Mouse (Mus musculus) left cerebral cortex, postnatal 36 days (tissue): ENCODE data around the gene St6gal1. TPM values are rescaled to one million over a fixed set of nuclear protein-coding genes. Genes with fewer than 3 reads are reported as not detected.
A peak's percentile ranks its signal among the peaks of the same experiment; 100 is the strongest.

Experiments
- DNase-seq, 2 experiments: peaks; one replicate each; pipeline ENCODE4 v3.0.0; 2021 to 2022; ENCODE audit warnings: low spot score in 2 of 2, mixed read lengths in 1 of 2
- intact Hi-C: fragments of 180-260 bp; cut with DNase I; formaldehyde crosslinking; loops from one replicate; pipeline ENCODE4 v1.15.1; 2025
- total RNA-seq, 2 experiments: library from RNA; stranded (reverse); gene quantifications; 2 replicates each; pipeline ENCODE4 v1.2.3; 2021

St6gal1 gene
- total RNA-seq, 2 experiments from 2014 or later = 15.5 to 17.3 TPM

DNA sequence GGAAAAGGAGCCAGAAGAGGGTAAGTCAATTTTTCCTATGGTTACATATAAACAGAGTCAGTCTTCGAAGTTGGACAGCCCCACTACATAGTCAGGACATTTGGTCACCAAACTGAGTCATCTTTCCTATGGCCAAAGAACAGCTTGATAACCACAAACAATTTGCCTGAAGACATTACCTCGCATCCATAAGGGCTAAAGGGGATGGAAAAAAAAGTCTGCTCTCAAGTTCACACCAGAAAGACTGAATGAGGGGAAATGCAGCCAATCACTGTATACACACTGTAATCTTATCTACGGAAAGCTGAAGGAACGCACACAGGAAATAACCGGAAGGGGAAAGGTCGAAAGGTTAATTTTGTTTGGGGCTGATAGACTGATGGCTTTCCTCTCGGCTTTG, 6.2 kb upstream of the St6gal1 start:
- intact Hi-C loops = no loop called here
- DNase-seq = no peak

- no peak for DNase-seq
- intact Hi-C loops = loop anchor here (5.0 kb wide), 1 partner anchor 179 kb away; no protein-coding TSS in a partner anchor
Observed at GRCm38 (mm10) chr16:23223166-23223870, 1.2 kb upstream of the St6gal1 start.

DNA sequence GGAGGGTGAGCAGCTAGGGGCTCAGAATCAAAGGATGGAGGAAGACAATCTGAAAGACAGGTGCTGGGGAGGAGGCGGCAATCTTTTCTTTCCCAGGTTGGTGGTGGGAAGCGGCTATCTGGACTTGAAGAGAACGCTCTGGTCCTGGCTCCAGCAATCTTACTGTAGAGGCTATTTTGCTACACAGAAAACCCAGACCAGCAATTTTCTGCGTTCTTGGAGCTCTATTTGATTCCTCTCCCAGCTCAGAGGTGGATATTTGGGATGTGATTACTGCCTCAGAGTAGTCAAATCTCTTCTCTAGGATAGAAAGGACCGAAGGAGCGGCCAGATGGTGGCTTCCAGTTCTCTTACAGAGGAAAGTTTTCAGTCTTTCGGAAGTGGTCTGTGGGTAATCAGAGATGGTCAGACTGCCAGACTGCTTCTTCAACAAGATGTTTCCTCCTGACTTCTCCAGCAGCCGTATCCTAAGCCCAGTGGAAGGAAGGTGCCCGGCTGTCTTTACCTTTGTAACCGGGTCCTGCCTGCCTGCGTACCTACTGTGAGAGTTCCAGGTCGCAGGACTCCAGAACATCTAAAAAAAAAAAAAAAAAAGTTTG, 570 bp upstream of the St6gal1 start:
- peak; percentile 39 to 43 for DNase-seq
- intact Hi-C loops = loop anchor here (5.0 kb wide), 1 partner anchor 178 kb away; no protein-coding TSS in a partner anchor

GRCm38 (mm10) chr16:23225069-23225721, 655 bp downstream of the St6gal1 start:
- intact Hi-C loops = loop anchor here (5.0 kb wide), 2 partner anchors 47 to 73 kb away; no protein-coding TSS in a partner anchor
- DNase-seq = peak; percentile 35 to 39

- peak; percentile 57 to 60 for DNase-seq
- intact Hi-C loops = loop anchor here (5.0 kb wide), 2 partner anchors 46 to 74 kb away; no protein-coding TSS in a partner anchor
Observed at GRCm38 (mm10) chr16:23225821-23226600, 1.5 kb downstream of the St6gal1 start.

DNA sequence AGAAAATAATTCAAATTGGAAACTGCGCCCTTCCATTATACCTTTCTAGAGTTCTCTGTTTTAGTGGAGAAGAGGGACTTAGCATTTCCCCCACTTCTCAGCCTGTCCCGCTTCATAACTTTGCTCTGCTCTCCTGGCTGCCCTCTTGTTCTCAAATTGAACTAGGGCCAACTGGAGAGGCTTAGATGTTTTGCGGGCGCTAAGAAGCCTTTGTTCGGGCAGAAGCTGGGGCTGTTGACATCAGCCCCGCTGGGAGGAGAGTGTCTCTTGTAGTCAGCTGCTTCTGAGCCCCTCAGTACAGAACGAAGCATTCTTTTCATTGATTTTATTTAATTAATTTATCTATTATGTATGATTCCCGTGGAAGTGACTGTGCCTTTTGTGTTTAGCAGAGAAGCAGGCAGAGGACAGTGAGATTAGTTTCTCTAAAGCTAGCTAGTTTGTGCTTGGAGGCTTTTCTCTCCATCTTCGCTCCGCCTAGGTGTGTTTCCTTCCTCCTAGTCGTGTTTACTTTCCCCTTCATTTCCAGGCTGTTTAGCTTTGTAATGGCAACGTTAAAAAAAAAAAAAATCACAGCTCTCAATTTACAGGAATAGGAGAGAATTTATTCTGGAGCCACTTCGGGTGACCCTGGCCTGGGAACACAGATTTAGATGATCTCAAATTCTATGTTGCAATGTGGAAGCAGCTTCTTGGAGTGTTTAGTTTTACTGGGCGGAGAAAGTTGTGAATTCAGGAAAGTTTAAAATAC, 2.2 kb downstream of the St6gal1 start:
- peak; percentile 21 to 30 for DNase-seq
- intact Hi-C loops = loop anchor here (5.0 kb wide), 2 partner anchors 46 to 74 kb away; no protein-coding TSS in a partner anchor

DNA sequence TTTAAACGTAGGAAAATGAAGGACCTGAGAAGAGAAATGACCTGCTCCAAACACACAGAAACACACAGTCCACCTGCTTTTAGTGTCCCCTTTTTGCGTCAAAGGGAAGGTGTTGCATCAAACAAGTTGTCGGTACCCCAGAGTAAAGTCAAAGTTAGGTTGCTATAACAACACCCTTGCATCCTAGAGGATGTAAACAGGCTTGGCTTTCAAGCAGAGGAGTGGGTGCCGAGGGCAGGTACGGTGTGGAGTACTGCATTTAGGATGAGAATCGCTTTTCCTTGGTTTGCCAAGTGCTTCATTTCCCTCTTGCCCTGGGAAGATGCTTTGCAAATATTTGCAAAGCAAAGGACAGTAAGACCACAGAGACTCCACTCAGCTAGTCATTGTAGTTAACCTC, 3.3 kb downstream of the St6gal1 start:
- DNase-seq = no peak
- intact Hi-C loops = loop anchor here (5.0 kb wide), 2 partner anchors 44 to 76 kb away; no protein-coding TSS in a partner anchor

GRCm38 (mm10) chr16:23228486-23228885, 3.9 kb downstream of the St6gal1 start:
- no peak for DNase-seq
- intact Hi-C loops = loop anchor here (5.0 kb wide), 2 partner anchors 44 to 76 kb away; no protein-coding TSS in a partner anchor

- DNase-seq = no peak
- intact Hi-C loops = loop anchor here (5.0 kb wide), 2 partner anchors 42 to 78 kb away; no protein-coding TSS in a partner anchor
Observed at GRCm38 (mm10) chr16:23229945-23230344, 5.4 kb downstream of the St6gal1 start.

DNA sequence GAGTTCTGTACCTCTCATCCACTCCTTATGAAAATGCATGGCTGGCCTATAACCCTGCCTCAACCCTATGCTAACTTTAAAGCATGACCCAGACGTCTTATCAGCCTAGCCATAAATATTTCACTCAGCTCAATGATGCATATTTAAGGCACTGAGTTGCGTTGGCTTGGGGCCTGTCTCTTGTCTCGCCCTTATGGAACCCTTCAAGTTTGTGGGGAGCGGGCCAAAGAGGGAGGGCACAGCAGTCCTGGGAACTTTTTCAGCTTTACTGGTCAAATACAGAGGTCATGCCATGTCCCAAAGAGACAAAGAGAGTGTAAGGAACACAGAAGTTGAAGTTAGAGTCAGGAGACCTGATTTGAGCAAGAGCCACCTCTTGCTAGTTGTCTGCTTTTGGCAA, 6.6 kb downstream of the St6gal1 start:
- DNase-seq = no peak
- intact Hi-C loops = no loop called here

GRCm38 (mm10) chr16:23232691-23233090, 8.2 kb downstream of the St6gal1 start:
- intact Hi-C loops = no loop called here
- no peak for DNase-seq

DNA sequence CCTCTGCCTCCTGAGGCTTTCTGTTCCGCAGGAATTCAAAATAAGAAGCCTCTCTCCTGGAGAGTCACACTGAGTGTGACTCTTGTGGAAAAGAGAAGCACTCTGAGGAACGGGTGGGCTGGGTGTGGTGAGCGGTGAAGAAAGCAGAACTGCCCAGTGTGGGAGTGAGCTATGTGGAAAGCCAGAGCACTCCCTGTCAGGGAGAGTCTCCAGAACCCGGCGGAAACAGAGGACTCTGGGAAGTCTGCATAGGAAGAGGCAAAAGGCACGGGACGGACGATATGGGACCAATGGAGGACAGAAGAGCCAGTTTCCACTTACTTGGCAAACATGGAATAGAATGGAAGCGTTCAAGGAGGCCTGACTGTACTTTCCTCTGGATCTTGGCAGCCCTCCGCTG, 9.0 kb downstream of the St6gal1 start:
- intact Hi-C loops = no loop called here
- peak in 1 of 2 experiments; percentile 12 for DNase-seq

DNA sequence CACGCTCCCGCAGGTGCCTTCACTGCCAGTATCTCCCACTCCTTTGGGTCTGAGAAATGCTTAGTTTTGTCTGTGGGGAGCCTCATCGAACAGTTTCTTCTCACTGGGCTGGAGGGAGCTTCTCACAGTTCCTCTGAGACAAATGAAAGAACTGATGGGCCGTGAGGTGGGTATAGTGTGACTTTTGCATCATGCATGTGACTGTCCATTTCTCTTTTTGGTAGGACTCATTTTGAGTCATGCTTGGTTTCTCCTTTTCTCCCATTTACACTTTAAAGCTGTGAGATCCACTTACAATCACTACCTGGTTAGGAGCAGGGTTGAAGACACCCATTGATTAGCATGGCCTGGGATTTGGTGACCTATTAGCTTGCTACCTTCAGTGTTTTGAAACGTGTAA, 10.0 kb downstream of the St6gal1 start:
- intact Hi-C loops = no loop called here
- DNase-seq = no peak

DNA sequence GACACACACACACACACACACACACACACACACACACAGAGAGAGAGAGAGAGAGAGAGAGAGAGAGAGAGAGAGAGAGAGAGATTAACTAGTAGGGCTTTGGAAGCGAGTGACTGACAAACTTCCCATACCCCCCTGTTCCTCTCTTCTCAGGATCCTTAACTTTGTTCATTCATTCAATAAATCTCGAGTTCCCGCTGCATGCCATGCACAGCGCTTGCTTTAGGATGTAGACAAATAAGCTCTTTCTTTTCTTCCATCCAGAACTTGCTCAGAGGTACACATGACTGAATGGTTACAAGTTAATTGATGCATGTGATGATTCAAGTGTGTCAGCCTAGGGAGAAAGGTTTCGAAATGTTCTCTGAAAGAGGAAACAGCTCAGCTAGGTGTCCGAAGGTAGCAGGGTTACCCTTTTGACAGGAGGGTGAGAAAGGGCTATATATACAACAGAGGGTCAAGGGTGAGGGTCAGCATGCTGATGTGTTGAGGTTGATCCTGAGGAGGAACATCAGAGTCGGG, 10.7 kb downstream of the St6gal1 start:
- intact Hi-C loops = no loop called here
- no peak for DNase-seq

DNA sequence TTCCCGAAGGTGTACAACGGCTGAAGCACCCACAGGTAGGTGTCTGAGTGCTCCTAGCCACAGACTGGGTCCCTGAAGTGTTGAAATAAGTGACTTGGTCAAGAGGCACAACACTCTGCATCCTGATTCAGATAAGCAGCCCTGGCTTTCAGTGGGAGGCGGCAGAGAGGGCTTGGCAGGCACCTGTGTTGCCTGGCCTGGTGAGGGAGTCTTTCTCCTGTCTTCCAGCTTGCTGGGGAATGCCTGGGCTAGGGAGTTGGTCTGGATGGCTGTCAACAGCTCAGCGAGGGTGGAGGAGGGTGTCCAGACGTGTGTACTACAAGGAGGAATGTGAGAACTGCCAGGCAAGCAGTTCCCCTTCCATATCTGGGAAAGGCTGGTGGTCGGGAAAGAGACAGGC, 15.0 kb downstream of the St6gal1 start:
- peak in 1 of 2 experiments; percentile 14 for DNase-seq
- intact Hi-C loops = no loop called here

DNA sequence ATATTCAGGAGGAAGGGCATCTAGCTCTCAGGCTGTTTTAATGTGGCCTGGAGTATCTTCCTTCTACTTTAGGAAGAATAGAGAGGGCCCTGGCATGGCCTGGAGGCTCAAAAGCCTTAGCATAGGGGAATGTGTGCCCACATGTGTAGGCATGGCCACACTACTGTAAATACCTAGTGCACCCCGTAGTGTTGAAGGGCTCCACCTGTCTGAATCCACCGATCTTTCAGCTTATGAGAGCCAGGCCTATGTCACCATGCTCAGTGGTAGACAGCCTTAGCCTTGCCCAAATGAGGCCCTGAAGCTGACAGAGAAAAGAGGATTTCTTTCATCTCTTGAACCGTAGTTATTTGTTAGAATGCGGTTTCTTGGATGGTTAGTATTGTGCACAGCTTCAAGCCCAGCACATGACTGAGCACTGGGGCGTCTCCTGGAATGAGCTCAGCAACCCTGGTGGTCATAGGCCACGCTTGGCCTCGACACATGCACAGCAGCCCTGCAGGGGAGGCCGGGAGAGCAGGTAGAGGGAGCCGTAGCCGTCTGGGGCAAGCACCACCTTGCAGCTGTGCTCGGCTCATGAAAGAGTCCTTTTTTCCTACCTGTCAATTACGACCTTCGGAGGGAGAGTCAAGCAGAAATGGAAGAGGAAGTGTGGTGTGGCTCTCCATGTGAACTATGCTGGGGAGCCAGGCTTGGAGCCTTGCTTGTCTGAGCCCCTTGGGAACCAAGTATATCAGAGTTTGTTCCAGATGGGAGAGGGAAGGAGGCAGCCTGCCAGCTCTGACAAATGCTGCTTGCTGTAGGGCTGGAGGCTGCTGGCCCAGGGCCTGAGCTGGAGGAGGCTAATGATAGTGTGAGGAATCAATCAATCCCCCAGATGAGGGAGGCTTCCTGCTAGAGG, 15.8 kb downstream of the St6gal1 start:
- intact Hi-C loops = no loop called here
- peak; percentile 81 to 85 for DNase-seq

DNA sequence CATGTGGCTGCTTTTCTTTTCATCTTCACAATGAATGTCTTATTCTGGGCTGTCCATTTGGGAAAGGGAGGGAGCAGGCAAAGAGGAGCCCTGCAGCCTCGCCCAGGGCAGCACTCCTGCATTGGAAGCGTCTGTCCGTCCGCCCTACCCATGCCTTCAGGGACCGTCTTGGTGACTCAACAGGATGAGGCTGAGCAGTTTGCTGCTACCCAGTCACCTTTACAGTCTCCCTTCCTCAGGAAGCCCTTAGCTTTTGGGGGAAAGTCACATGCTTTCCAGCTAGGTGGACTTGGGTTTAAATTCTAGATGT, 16.4 kb downstream of the St6gal1 start:
- no peak for DNase-seq
- intact Hi-C loops = no loop called here
